Mouse (Mus musculus) hindbrain, embryonic 11.5 days (tissue): ENCODE measurements at regions not wholly inside any gene's neighbourhood (a gene's known extent, or its start where the extent isn't known, plus 50 kb on each side); places are given as distances from the start of the nearest gene placed in this dataset.

ENCODE experiments used
- ATAC-seq: fragments of 200-750 bp; cut with Nextera tagmentation; 2 replicates; pipeline ENCODE4 v1.8.0; 2017; ENCODE audit warnings: mild to moderate bottlenecking, moderate TSS enrichment, moderate library complexity; ENCODE audit not compliant: low FRiP score
- DNase-seq: peaks from one replicate; pipeline ENCODE4 v3.0.0-alpha.2; 2015; ENCODE audit warnings: low spot score
- H3K27ac ChIP-seq: fragments of 300-500 bp; sonication (generic); 2 replicates; pipeline ENCODE4 v1.5.1; 2014; ENCODE audit warnings: mild to moderate bottlenecking, low read depth, low read length
- H3K27me3 ChIP-seq: fragments of 300-500 bp; sonication (generic); 2 replicates; pipeline ENCODE4 v1.6.1; 2014; ENCODE audit warnings: mild to moderate bottlenecking, low read length, moderate library complexity, mixed read lengths; ENCODE audit not compliant: control insufficient read depth, insufficient read depth
- H3K36me3 ChIP-seq: fragments of 300-500 bp; sonication (generic); 2 replicates; pipeline ENCODE4 v1.6.1; 2014; ENCODE audit warnings: mild to moderate bottlenecking, low read length, moderate library complexity, mixed read lengths; ENCODE audit not compliant: control insufficient read depth, insufficient read depth
- H3K4me1 ChIP-seq: fragments of 300-500 bp; sonication (generic); replicated peaks from 2 replicates; pipeline ENCODE4 v1.6.1; 2014; ENCODE audit warnings: low read length, mixed read lengths; ENCODE audit not compliant: control insufficient read depth, insufficient read depth
- H3K4me2 ChIP-seq: fragments of 300-500 bp; sonication (generic); replicated peaks from 2 replicates; pipeline ENCODE4 v1.6.1; 2014; ENCODE audit warnings: mild to moderate bottlenecking, low read depth, low read length
- H3K4me3 ChIP-seq: fragments of 300-500 bp; sonication (generic); 2 replicates; pipeline ENCODE4 v1.5.1; 2014; ENCODE audit warnings: low read depth, low read length
- H3K9ac ChIP-seq: fragments of 300-500 bp; sonication (generic); 2 replicates; pipeline ENCODE4 v1.6.1; 2014; ENCODE audit warnings: low read depth, low read length
- H3K9me3 ChIP-seq: fragments of 300-500 bp; sonication (generic); 2 replicates; pipeline ENCODE4 v1.6.1; 2016; ENCODE audit warnings: low read length; ENCODE audit not compliant: control insufficient read depth
- WGBS: fragments of 180-500 bp; shearing (Covaris S2); extraction: QIAGEN DNeasy Blood & Tissue Kit; methylation state at CpG from one replicate; pipeline ENCODE4 v1.1.7; 2014; 5-methylcytosine and 5-hydroxymethylcytosine counted together

DNA sequence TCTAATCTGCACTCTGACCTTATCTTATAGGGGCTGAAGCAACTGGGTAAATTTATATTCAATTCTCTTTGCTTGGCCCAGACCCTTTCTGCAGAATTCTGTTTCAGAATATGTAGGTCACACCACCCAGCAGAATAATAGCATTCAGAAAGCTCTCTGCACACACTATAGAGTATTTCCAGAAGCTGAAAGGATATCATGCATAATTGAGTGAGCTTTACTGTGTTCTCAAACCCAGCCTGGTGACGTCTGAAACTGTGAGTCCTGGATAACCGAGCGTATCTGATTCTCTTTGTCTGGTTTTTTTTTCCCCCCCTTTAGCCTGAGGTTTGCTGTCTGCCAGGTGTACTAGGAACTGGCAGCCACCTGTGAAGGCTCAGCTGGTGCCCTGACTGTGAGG is 94.4 kb upstream of the Nck2 start:
- H3K36me3 ChIP-seq, result no peaks in the 10 kb centered on the region
- 0 out of 2 replicates have a peak, but pooled peaks cover 2% of the 10 kb centered on the region for H3K4me1 ChIP-seq
- no peak for DNase-seq
- no peak overlapping the region for H3K4me2 ChIP-seq
- H3K4me3 ChIP-seq, result no peak overlapping the region
- no peak for ATAC-seq
- WGBS, result 67% methylated on average over 3 of the region's 3 CpGs
- H3K9ac ChIP-seq, result no peak overlapping the region
- no peaks in the 10 kb centered on the region for H3K9me3 ChIP-seq
- H3K27ac ChIP-seq, result no peak overlapping the region
- H3K27me3 ChIP-seq, result no peaks in the 10 kb centered on the region

DNA sequence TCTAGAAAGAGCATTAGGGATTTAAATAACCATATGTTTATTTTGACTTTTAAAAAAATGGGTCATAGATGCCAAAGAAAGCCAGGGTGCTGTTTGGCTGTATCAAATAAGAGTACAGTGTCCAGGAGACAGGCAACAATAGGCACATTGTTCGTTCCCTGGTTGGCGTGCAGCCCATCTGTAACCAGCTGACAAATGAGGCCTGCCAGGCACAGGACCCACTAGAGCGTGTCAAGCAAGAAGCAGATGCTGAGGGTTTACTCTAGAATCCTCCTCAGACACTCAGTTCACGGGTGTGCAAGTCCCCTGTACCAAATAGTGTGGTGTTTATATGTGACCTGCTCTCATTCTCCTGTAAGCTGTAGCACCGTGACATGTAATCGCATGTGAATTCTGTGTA is 86.2 kb upstream of the Nck2 start:
- 28% methylated on average over 6 of the region's 6 CpGs for whole genome bisulfite sequencing
- H3K4me2 ChIP-seq, result no peak overlapping the region
- H3K9ac ChIP-seq, result no peak overlapping the region
- ATAC-seq (peak; percentile 84), DNase-seq (peak; percentile 76)
- H3K36me3 ChIP-seq, result no peaks in the 10 kb centered on the region
- H3K4me3 ChIP-seq, result no peak overlapping the region
- peaks cover 4% of the 10 kb centered on the region; the same call in 1 of the 2 replicates for H3K4me1 ChIP-seq
- H3K9me3 ChIP-seq, result no peaks in the 10 kb centered on the region
- no peaks in the 10 kb centered on the region for H3K27me3 ChIP-seq
- H3K27ac ChIP-seq, result no peak overlapping the region

DNA sequence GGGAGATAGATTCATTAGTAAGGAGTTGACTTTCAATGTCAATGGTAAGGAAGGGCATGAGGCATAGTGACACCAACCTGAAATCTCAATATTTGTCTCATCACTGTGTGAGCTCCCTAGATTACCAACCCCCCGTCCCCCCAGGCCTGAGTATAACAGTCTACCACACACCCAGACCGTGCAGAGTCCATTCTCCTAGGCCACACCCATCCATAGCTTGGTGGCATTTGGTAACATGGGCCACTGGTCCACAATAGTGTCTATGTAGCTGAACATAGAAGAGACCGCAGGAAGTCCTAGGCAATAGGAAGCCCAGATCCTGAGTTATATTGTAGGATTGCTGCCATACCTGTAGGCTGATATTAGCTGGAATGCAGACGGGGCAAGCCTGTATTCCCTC is 84.7 kb upstream of the Nck2 start:
- Histone ChIP-seq H3K27me3 (no peaks in the 10 kb centered on the region), H3K9ac (no peak overlapping the region), H3K27ac (no peak overlapping the region), H3K4me1 (peaks cover 4% of the 10 kb centered on the region; the same call in 1 of the 2 replicates), H3K9me3 (no peaks in the 10 kb centered on the region), H3K4me3 (no peak overlapping the region), H3K4me2 (no peak overlapping the region), H3K36me3 (no peaks in the 10 kb centered on the region)
- 81% methylated on average over 4 of the region's 4 CpGs for WGBS
- ATAC-seq (no peak), DNase-seq (no peak)

DNA sequence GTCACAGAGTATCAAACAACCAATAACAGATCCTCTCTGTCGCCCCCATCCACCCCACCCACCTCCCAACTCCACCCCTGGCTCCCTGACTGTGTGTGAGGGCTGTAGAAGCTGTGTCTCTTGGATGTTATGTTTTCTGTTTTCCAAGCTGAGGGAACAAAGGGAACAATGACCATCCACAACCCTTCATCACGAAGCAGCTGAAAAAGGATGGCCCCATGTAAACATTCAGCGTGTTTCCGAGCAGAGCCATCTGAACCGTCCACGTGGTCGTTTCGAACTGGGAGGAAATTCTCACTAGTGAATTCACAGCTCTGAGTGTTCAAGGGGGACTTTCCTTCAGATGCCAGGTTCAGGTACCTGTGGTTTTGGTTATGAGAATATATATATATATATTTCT is 84.1 kb upstream of the Nck2 start:
- peaks cover 4% of the 10 kb centered on the region; the same call in 1 of the 2 replicates for H3K4me1 ChIP-seq
- peak; percentile 34 for DNase-seq
- H3K27ac ChIP-seq, result peak overlapping the region; percentile 55
- 31% methylated on average over 8 of the region's 8 CpGs for WGBS
- no peak overlapping the region for H3K4me3 ChIP-seq
- ATAC-seq, result peak; percentile 41; the same call in 1 of the 2 replicates
- no peak overlapping the region for H3K4me2 ChIP-seq
- no peaks in the 10 kb centered on the region for H3K27me3 ChIP-seq
- no peaks in the 10 kb centered on the region for H3K36me3 ChIP-seq
- no peaks in the 10 kb centered on the region for H3K9me3 ChIP-seq
- H3K9ac ChIP-seq, result no peak overlapping the region

DNA sequence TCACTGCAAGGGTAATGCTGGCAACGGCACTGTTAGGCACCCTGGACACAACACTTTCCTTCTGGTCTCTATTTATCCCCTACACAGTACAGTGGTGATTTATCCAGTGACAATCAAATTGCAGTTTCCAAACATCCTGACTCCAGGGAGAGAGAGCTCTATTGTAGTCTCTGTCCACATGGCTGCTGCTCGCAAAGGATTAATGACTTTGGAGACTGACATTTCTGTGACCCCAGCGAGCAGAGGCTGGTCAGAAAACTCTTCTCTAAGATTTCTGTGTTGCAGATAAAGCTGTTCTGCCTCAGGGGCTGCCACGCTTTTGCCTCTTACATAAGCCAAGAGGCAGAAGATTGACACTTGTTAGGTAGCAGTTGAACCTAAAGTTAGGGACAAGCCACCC is 83.6 kb upstream of the Nck2 start:
- H3K4me3 ChIP-seq, result no peak overlapping the region
- WGBS, result 9% methylated on average over 4 of the region's 4 CpGs
- H3K9me3 ChIP-seq, result no peaks in the 10 kb centered on the region
- DNase-seq (peak; percentile 46), ATAC-seq (peak; percentile 56)
- H3K36me3 ChIP-seq, result no peaks in the 10 kb centered on the region
- H3K9ac ChIP-seq, result no peak overlapping the region
- H3K27me3 ChIP-seq, result no peaks in the 10 kb centered on the region
- H3K4me1 ChIP-seq, result peaks cover 4% of the 10 kb centered on the region; the same call in 1 of the 2 replicates
- no peak overlapping the region for H3K4me2 ChIP-seq
- peak overlapping the region; percentile 55 for H3K27ac ChIP-seq

DNA sequence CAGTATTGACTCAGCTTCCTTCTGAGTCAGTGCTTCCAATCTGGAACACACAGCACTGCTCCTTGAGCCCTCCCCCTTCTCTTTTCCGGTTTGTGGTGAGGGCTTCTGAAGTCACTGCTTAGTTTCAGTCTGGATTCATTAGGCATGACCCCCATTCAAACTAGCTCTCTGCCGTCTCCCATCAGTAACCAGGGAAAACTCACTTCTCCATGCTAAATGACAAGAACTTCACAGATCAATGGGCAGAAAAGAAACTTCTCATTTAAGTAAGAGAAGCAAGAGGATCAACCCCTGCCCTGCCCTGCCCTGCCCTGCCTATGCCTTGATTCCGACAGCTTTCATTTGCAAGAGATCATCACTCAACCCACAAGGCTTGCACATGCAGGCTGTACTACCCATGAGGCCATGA is 82.9 kb upstream of the Nck2 start:
- H3K4me1 ChIP-seq, result peaks cover 4% of the 10 kb centered on the region; the same call in 1 of the 2 replicates
- H3K27ac ChIP-seq, result peak overlapping the region; percentile 21; the same call in 1 of the 2 replicates
- DNase-seq (peak; percentile 30), ATAC-seq (peak; percentile 53; the same call in 1 of the 2 replicates)
- no peak overlapping the region for H3K4me3 ChIP-seq
- no peaks in the 10 kb centered on the region for H3K27me3 ChIP-seq
- H3K36me3 ChIP-seq, result no peaks in the 10 kb centered on the region
- H3K9me3 ChIP-seq, result no peaks in the 10 kb centered on the region
- H3K9ac ChIP-seq, result no peak overlapping the region
- WGBS, result 9% methylated on average over 3 of the region's 3 CpGs
- H3K4me2 ChIP-seq, result no peak overlapping the region

DNA sequence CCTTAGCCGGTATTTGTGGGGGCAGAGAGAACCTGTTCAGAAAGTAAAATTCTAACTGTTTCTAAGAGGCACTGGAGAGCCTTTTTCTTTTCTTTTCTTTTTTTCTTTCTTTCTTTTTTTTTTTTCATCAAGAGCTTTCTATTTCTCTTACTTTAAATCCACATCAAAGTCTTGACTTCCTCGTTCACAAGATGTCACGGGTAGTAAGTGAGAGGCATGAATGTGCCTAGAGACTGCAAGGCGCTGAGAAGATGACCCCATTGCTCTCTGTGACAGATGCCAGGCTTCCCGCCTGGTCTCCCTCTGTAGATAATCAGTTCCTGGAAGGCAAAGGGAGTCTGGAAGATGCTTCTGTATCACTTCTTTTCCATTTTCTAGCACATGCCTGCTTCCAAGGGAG is 82.2 kb upstream of the Nck2 start:
- no peaks in the 10 kb centered on the region for H3K27me3 ChIP-seq
- peaks cover 4% of the 10 kb centered on the region; the same call in 1 of the 2 replicates for H3K4me1 ChIP-seq
- no peak for ATAC-seq
- no peak overlapping the region for H3K9ac ChIP-seq
- no peaks in the 10 kb centered on the region for H3K36me3 ChIP-seq
- no peaks in the 10 kb centered on the region for H3K9me3 ChIP-seq
- 0 out of 2 replicates have a peak overlapping the region, but pooled peaks have one; percentile 9 for H3K27ac ChIP-seq
- 39% methylated on average over 5 of the region's 5 CpGs for whole genome bisulfite sequencing
- H3K4me2 ChIP-seq, result no peak overlapping the region
- DNase-seq, result no peak
- no peak overlapping the region for H3K4me3 ChIP-seq

DNA sequence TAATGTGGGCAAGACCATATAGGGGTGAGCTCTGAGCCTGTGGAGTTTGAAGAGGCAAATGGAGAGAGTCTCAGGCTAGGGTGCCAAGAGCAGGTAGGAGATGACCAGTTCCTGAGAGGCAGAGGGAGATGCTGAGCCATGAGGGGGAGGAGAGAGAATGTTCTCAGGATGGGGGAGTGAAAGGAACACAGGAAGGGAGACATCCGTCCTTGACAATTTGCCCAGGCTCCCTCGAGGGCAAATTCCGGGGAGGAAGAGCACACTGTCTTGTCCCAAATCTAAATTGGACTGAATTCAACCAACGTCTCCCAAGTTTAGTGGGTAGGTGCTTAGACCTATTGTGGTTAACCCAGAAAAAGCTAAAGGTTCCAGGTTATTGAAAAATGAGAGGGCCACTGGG is 81.2 kb upstream of the Nck2 start:
- Histone ChIP-seq H3K4me1 (peaks cover 4% of the 10 kb centered on the region; the same call in 1 of the 2 replicates), H3K27ac (no peak overlapping the region), H3K27me3 (no peaks in the 10 kb centered on the region), H3K9ac (no peak overlapping the region), H3K4me3 (no peak overlapping the region), H3K4me2 (no peak overlapping the region), H3K9me3 (no peaks in the 10 kb centered on the region), H3K36me3 (no peaks in the 10 kb centered on the region)
- DNase-seq, result no peak
- 87% methylated on average over 4 of the region's 4 CpGs for WGBS
- no peak for ATAC-seq

DNA sequence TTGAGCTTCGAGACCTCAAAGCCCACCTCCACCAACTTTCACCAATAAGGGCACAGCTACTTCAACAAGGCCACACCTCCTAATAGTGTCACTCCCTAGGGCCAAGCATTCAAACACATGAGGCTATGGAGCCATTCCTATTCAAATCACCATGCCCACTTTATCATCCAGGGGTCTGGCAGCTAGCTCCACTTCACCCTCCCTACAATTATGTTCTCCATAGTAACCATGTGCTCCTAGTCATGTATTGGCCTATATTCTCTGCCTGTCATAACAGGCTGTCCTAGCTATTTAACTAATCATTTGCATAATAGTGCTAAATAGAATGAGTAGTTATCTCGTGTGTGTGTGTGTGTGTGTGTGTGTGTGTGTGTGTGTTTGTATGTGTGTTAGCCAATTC is 77.9 kb upstream of the Nck2 start:
- Histone ChIP-seq H3K36me3 (no peaks in the 10 kb centered on the region), H3K4me3 (no peak overlapping the region), H3K9me3 (no peaks in the 10 kb centered on the region), H3K4me1 (no peaks in the 10 kb centered on the region), H3K27me3 (no peaks in the 10 kb centered on the region), H3K9ac (no peak overlapping the region), H3K4me2 (no peak overlapping the region), H3K27ac (no peak overlapping the region)
- DNase-seq (no peak), ATAC-seq (peak; percentile 56; the same call in 1 of the 2 replicates)
- WGBS, result 71% methylated on average over 2 of the region's 2 CpGs
